In the genomic region with DNA sequence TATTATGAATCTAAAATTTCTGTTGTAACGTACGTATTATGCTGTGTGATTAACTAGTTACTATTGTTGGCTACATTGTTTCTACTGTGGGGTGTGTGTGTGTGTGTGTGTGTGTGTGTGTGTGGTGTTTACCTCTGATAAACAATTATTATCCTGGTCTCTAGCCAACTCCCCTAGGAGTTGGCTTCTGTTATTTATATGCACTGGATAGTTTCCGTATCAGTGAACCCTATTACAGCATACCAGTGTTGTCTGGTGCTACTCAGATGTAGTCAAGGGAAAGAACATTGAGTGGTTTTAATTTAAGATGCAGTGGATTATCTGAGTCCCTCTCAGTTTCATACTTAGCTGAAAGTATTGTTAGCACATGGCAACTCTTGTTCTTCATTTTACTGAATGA, we compare ENCODE assay signal across 19 mouse cellular contexts.
DNase-seq lines count a peak whose midpoint lies in the region; ATAC-seq lines count a peak whose summit lies in the region.
"Had no signal": no experiment of that assay in that cellular context is flagged by ENCODE, and none has a peak within 500 bp of the region (broad histone marks: within the 10 kb centered on the region; RNA-seq: fewer than 3 reads in every experiment).

No protein-coding gene starts in this region.

- H3K36me3 ChIP-seq in hindbrain, embryonic 15.5 days = no peaks in the 10 kb centered on the region
- H3K36me3 ChIP-seq in hindbrain, embryonic 12.5 days = no peaks in the 10 kb centered on the region
- no peaks in the 10 kb centered on the region for H3K36me3 ChIP-seq in heart, embryonic 16.5 days (ENCODE audit: control insufficient read depth, insufficient read depth)
- H3K36me3 ChIP-seq: embryonic facial prominence, embryonic 15.5 days; limb, embryonic 13.5 days had no signal

- peak; percentile 65 to 72 for DNase-seq in cerebellum, postnatal 14 days
- no peak for DNase-seq in cerebellum, adult 9-11 months
- DNase-seq in brain, adult 2 months (ENCODE audit: low read depth, low spot score) = peak; percentile 6
- DNase-seq in left cerebral cortex, adult 18-20 months (ENCODE audit: low spot score in 2 of 2) = no peak
- no peak for DNase-seq in left cerebral cortex, postnatal 10 days (ENCODE audit: extremely low spot score in 1 of 2, low spot score in 2 of 2)
- DNase-seq: cerebellum, adult 8-10 months; gastrocnemius, postnatal 36 days; kidney, postnatal 14 days; liver, postnatal 0 days; right cerebral cortex, postnatal 25 days; thymus, adult 18-20 months had no signal

- H3K4me2 ChIP-seq in hindbrain, embryonic 15.5 days = no peak overlapping the region
- no peak overlapping the region for H3K4me2 ChIP-seq in hindbrain, embryonic 12.5 days (replicated peaks)
- no peak overlapping the region; the same call in 1 of the 2 replicates for H3K4me2 ChIP-seq in heart, embryonic 16.5 days (ENCODE audit: low read depth, low read length)
- H3K4me2 ChIP-seq: embryonic facial prominence, embryonic 15.5 days; limb, embryonic 13.5 days had no signal

- ATAC-seq in hindbrain, embryonic 15.5 days (ENCODE audit: low FRiP score, low read depth) = 0 out of 2 replicates have a peak, but pooled peaks have one; percentile 69
- no peak; the same call in 1 of the 2 replicates for ATAC-seq in hindbrain, embryonic 12.5 days (ENCODE audit: low FRiP score)
- peak; percentile 92 for ATAC-seq in heart, embryonic 16.5 days (replicated peaks; ENCODE audit: extremely low read depth, insufficient read depth, low FRiP score)
- ATAC-seq: intestine, embryonic 16.5 days; liver, postnatal 0 days had no signal

- H3K4me3 ChIP-seq in hindbrain, embryonic 15.5 days = no peak overlapping the region
- H3K4me3 ChIP-seq in hindbrain, embryonic 12.5 days = no peak overlapping the region
- no peak overlapping the region for H3K4me3 ChIP-seq in heart, embryonic 16.5 days (ENCODE audit: low read length)
- H3K4me3 ChIP-seq: embryonic facial prominence, embryonic 15.5 days; limb, embryonic 13.5 days; myocyte had no signal

- intact Hi-C loops in left cerebral cortex, postnatal 10 days (cut with DNase I) = loop anchor here (10.0 kb wide), 1 partner anchor 770 kb away; no protein-coding TSS in a partner anchor

- H3K27me3 ChIP-seq in hindbrain, embryonic 15.5 days = no peaks in the 10 kb centered on the region
- no peaks in the 10 kb centered on the region for H3K27me3 ChIP-seq in hindbrain, embryonic 12.5 days
- H3K27me3 ChIP-seq in heart, embryonic 16.5 days (ENCODE audit: control insufficient read depth, insufficient read depth, low read length) = no peaks in the 10 kb centered on the region
- H3K27me3 ChIP-seq: embryonic facial prominence, embryonic 15.5 days; limb, embryonic 13.5 days had no signal

- no peaks in the 10 kb centered on the region for H3K9me3 ChIP-seq in hindbrain, embryonic 15.5 days
- no peaks in the 10 kb centered on the region for H3K9me3 ChIP-seq in hindbrain, embryonic 12.5 days (replicated peaks)
- no peaks in the 10 kb centered on the region for H3K9me3 ChIP-seq in heart, embryonic 16.5 days (replicated peaks; ENCODE audit: control insufficient read depth, low read length)
- H3K9me3 ChIP-seq: embryonic facial prominence, embryonic 15.5 days; limb, embryonic 13.5 days had no signal

- H3K27ac ChIP-seq in hindbrain, embryonic 15.5 days (replicated peaks) = no peak overlapping the region
- H3K27ac ChIP-seq in hindbrain, embryonic 12.5 days = no peak overlapping the region
- H3K27ac ChIP-seq in heart, embryonic 16.5 days (ENCODE audit: low read length) = no peak overlapping the region; the same call in none of the 2 replicates
- H3K27ac ChIP-seq: limb, embryonic 13.5 days; macrophage had no signal

- H3K9ac ChIP-seq in hindbrain, embryonic 15.5 days = no peak overlapping the region
- H3K9ac ChIP-seq in hindbrain, embryonic 12.5 days = no peak overlapping the region
- no peak overlapping the region for H3K9ac ChIP-seq in heart, embryonic 16.5 days (ENCODE audit: low read length)
- H3K9ac ChIP-seq: embryonic facial prominence, embryonic 15.5 days; limb, embryonic 13.5 days; liver, postnatal 0 days had no signal

- no peaks in the 10 kb centered on the region for H3K4me1 ChIP-seq in hindbrain, embryonic 15.5 days (replicated peaks)
- H3K4me1 ChIP-seq in hindbrain, embryonic 12.5 days = no peaks in the 10 kb centered on the region
- H3K4me1 ChIP-seq in heart, embryonic 16.5 days (ENCODE audit: control insufficient read depth, insufficient read depth, low read length) = peaks cover 13% of the 10 kb centered on the region

- 55% methylated on average over 3 of the region's 3 CpGs for WGBS in hindbrain, embryonic 15.5 days
- WGBS in hindbrain, embryonic 12.5 days = 70% methylated on average over 3 of the region's 3 CpGs
- 39% methylated on average over 3 of the region's 3 CpGs for WGBS in heart, embryonic 16.5 days

Comparison
In these comparisons a context has a peak if more than half of its experiments do, and no peak if none do; other contexts are left out.
1. DNase-seq: peak in cerebellum, postnatal 14 days (2 of 2) and brain, adult 2 months (single experiment); none in cerebellum, adult 9-11 months (single experiment), left cerebral cortex, adult 18-20 months (0 of 2) and left cerebral cortex, postnatal 10 days (0 of 2).